Comparison of ENCODE assay signal across 9 mouse cellular contexts in genomic region chr4:135727817-135728216, GRCm38 (mm10). TPM values are rescaled to one million over a fixed set of nuclear protein-coding genes. Genes with fewer than 3 reads are reported as not detected.
DNase-seq lines count a peak whose midpoint lies in the region; ATAC-seq and TF ChIP-seq lines count a peak whose summit lies in the region.
"Had no signal": no experiment of that assay in that cellular context is flagged by ENCODE, and none has a peak within 500 bp of the region (broad histone marks: within the 10 kb centered on the region; RNA-seq: fewer than 3 reads in every experiment).

TSS of gene Il22ra1 (plus strand) at chr4:135728172.

- peaks cover 11% of the 10 kb centered on the region for H3K4me1 ChIP-seq in heart, embryonic 11.5 days (ENCODE audit: control insufficient read depth, insufficient read depth, low read length)
- H3K4me1 ChIP-seq in heart, adult 2 months (ENCODE audit: control insufficient read depth, insufficient read depth, low read length) = no peaks in the 10 kb centered on the region
- no peaks in the 10 kb centered on the region for H3K4me1 ChIP-seq in lung, postnatal 0 days (ENCODE audit: insufficient read depth, low read depth, low read length)

- no peak for TF ChIP-seq CTCF in heart, adult 2 months (IDR thresholded peaks at IDR 0.05)
- no peak for TF ChIP-seq CTCF in lung, postnatal 0 days (IDR thresholded peaks at IDR 0.05)

- no peak within 1 kb of the TSS for H3K27ac ChIP-seq in heart, embryonic 11.5 days (ENCODE audit: low read depth, low read length)
- H3K27ac ChIP-seq in heart, adult 2 months = no peak within 1 kb of the TSS
- no peak within 1 kb of the TSS for H3K27ac ChIP-seq in lung, postnatal 0 days (ENCODE audit: low read length)
- H3K27ac ChIP-seq: forebrain, embryonic 10.5 days had no signal

- H3K4me3 ChIP-seq in heart, embryonic 11.5 days (ENCODE audit: low read depth, low read length) = 0 out of 2 replicates have a peak within 1 kb of the TSS, but pooled peaks have one; percentile 0
- no peak within 1 kb of the TSS for H3K4me3 ChIP-seq in heart, adult 2 months
- peak within 1 kb of the TSS; percentile 23; the same call in 1 of the 2 replicates for H3K4me3 ChIP-seq in lung, postnatal 0 days (ENCODE audit: low read depth, low read length)
- H3K4me3 ChIP-seq: forebrain, embryonic 10.5 days had no signal

- TF ChIP-seq POLR2A in heart, adult 2 months (IDR thresholded peaks at IDR 0.05; ENCODE audit: insufficient read depth, low read depth, low read length) = no peak

- H3K9me3 ChIP-seq in heart, embryonic 11.5 days (replicated peaks; ENCODE audit: control insufficient read depth, low read length) = no peaks in the 10 kb centered on the region
- no peaks in the 10 kb centered on the region for H3K9me3 ChIP-seq in lung, postnatal 0 days (ENCODE audit: low read length)

- intact Hi-C loops in heart, adult 2 months (cut with DNase I) = no loop called here

- H3K9ac ChIP-seq in heart, embryonic 11.5 days (ENCODE audit: low read depth, low read length) = peak within 1 kb of the TSS; percentile 59
- no peak within 1 kb of the TSS for H3K9ac ChIP-seq in heart, adult 2 months (ENCODE audit: low read depth, low read length)
- no peak within 1 kb of the TSS for H3K9ac ChIP-seq in lung, postnatal 0 days (replicated peaks; ENCODE audit: low read depth)

- H3K27me3 ChIP-seq in heart, embryonic 11.5 days (ENCODE audit: control insufficient read depth, insufficient read depth, low read length) = 0 out of 2 replicates have a peak, but pooled peaks cover 10% of the 10 kb centered on the region
- no peaks in the 10 kb centered on the region for H3K27me3 ChIP-seq in heart, adult 2 months (ENCODE audit: control insufficient read depth, insufficient read depth, low read length)
- H3K27me3 ChIP-seq in lung, postnatal 0 days (replicated peaks; ENCODE audit: insufficient read depth, low read length) = no peaks in the 10 kb centered on the region

- no peaks in the 10 kb centered on the region for H3K36me3 ChIP-seq in heart, embryonic 11.5 days (ENCODE audit: control insufficient read depth, insufficient read depth, low read length)
- H3K36me3 ChIP-seq in heart, adult 2 months (ENCODE audit: control insufficient read depth, insufficient read depth, low read length) = no peaks in the 10 kb centered on the region
- no peaks in the 10 kb centered on the region for H3K36me3 ChIP-seq in lung, postnatal 0 days (ENCODE audit: insufficient read depth, low read length)
- H3K36me3 ChIP-seq: forebrain, embryonic 10.5 days had no signal

- TF ChIP-seq EP300 in heart, adult 2 months (IDR thresholded peaks at IDR 0.05; ENCODE audit: insufficient read depth, low read depth, low read length) = no peak
- no peak for TF ChIP-seq EP300 in lung, postnatal 0 days (IDR thresholded peaks at IDR 0.05)

- peak within 1 kb of the TSS; percentile 57 for H3K4me2 ChIP-seq in heart, embryonic 11.5 days
- H3K4me2 ChIP-seq in lung, postnatal 0 days (replicated peaks; ENCODE audit: low read depth, low read length) = peak within 1 kb of the TSS; percentile 49

- no peak for ATAC-seq in heart, embryonic 11.5 days (replicated peaks; ENCODE audit: insufficient number of reproducible peaks, low FRiP score, low TSS enrichment)
- ATAC-seq in lung, postnatal 0 days = peak; percentile 32
- no peak for ATAC-seq in CD4-positive, CD25-positive, alpha-beta regulatory T cell, adult 4 months

- 5% methylated on average over 14 of the region's 14 CpGs for WGBS in heart, embryonic 11.5 days (ENCODE audit: insufficient replicate concordance)
- WGBS in heart, adult 2 months = 16% methylated on average over 14 of the region's 14 CpGs
- WGBS in lung, postnatal 0 days = 18% methylated on average over 14 of the region's 14 CpGs

- no peaks in the 10 kb centered on the region for H3K79me2 ChIP-seq in heart, adult 2 months (replicated peaks; ENCODE audit: control insufficient read depth, insufficient read depth, low read length)

- DNase-seq in heart, adult 2 months = no peak
- peak; percentile 71 to 88 for DNase-seq in adrenal gland, adult (ENCODE audit: inconsistent age in 2 of 2, low spot score in 1 of 2)
- peak; percentile 77 for DNase-seq in kidney, postnatal 10 days
- DNase-seq in lung, postnatal 0 days (ENCODE audit: low spot score) = peak; percentile 22
- no peak for DNase-seq in retina, embryonic 14.5 days (ENCODE audit: low spot score)
- DNase-seq in layer of hippocampus, postnatal 36 days = no peak

RNA-seq across cellular contexts. Expression of gene Il22ra1, which starts in this region (rescaled TPM):
- not detected in 2 replicates for polyA plus RNA-seq in heart, embryonic 11.5 days (2014; fragmentation: Nextera tagmentation; extraction: Ambion mirVana)
- total RNA-seq in heart, adult 2 months (2021) = under 1 TPM; 0.30 to 0.42 TPM
- polyA plus RNA-seq in heart, adult 2 months (2012; rRNA removed) = 0.15 and 0.23 TPM in 2 replicates
- not detected in 2 replicates for polyA plus RNA-seq in lung, postnatal 0 days (2015; fragmentation: Nextera tagmentation; extraction: Ambion mirVana)
- polyA plus RNA-seq in CD4-positive, CD25-positive, alpha-beta regulatory T cell, adult 4 months (2017; shearing (Covaris generic)) = not detected
- total RNA-seq in layer of hippocampus, postnatal 36 days (2021) = not detected
- polyA plus RNA-seq: forebrain, embryonic 10.5 days had no signal

Comparison
In these comparisons a context has a peak if more than half of its experiments do, and no peak if none do; other contexts are left out.
1. Peak in DNase-seq, ATAC-seq, H3K4me3 ChIP-seq and H3K4me2 ChIP-seq in lung, postnatal 0 days; RNA of the gene not detected or under 1 TPM.
2. DNase-seq: peak in adrenal gland, adult (2 of 2) and kidney, postnatal 10 days (single experiment); none in heart, adult 2 months (0 of 2), retina, embryonic 14.5 days (single experiment) and layer of hippocampus, postnatal 36 days (0 of 2).